Mouse (Mus musculus) stomach, embryonic 15.5 days (tissue): ENCODE data around the gene Dpysl4. TPM values are rescaled to one million over a fixed set of nuclear protein-coding genes. Genes with fewer than 3 reads are reported as not detected.

Source experiments
- ATAC-seq: fragments of 200-750 bp; cut with Nextera tagmentation; 2 replicates; pipeline ENCODE4 v1.8.0; 2017; ENCODE audit warnings: low read depth, moderate number of reproducible peaks, moderate TSS enrichment; ENCODE audit not compliant: insufficient read depth, low FRiP score
- H3K27ac ChIP-seq: fragments of 300-500 bp; sonication (generic); 2 replicates; pipeline ENCODE4 v1.5.1; 2015; ENCODE audit warnings: mild to moderate bottlenecking, inconsistent platforms
- H3K27me3 ChIP-seq: fragments of 300-500 bp; sonication (generic); replicated peaks from 2 replicates; pipeline ENCODE4 v1.6.1; 2015; ENCODE audit warnings: inconsistent platforms
- H3K36me3 ChIP-seq: fragments of 300-500 bp; sonication (generic); 2 replicates; pipeline ENCODE4 v1.6.1; 2015; ENCODE audit warnings: inconsistent platforms
- H3K4me1 ChIP-seq: fragments of 300-500 bp; sonication (generic); 2 replicates; pipeline ENCODE4 v1.6.1; 2015; ENCODE audit warnings: inconsistent platforms
- H3K4me2 ChIP-seq: fragments of 300-500 bp; sonication (generic); 2 replicates; pipeline ENCODE4 v1.6.1; 2015; ENCODE audit warnings: mild to moderate bottlenecking, inconsistent platforms
- H3K4me3 ChIP-seq: fragments of 300-500 bp; sonication (generic); replicated peaks from 2 replicates; pipeline ENCODE4 v1.5.1; 2015; ENCODE audit warnings: inconsistent platforms
- H3K9ac ChIP-seq: fragments of 300-500 bp; sonication (generic); 2 replicates; pipeline ENCODE4 v1.6.1; 2015; ENCODE audit warnings: inconsistent platforms
- H3K9me3 ChIP-seq: fragments of 300-500 bp; sonication (generic); 2 replicates; pipeline ENCODE4 v1.6.1; 2016; ENCODE audit warnings: inconsistent platforms
- WGBS: fragments of 180-500 bp; shearing (Covaris S2); methylation state at CpG from one replicate; pipeline ENCODE4 v1.1.7; 2015; 5-methylcytosine and 5-hydroxymethylcytosine counted together
- polyA plus RNA-seq: library from polyadenylated mRNA; unstranded; fragments of >200 nt; fragmentation: Nextera tagmentation; extraction: Ambion mirVana; gene quantifications from 2 replicates; pipeline ENCODE4 v1.2.1, GENCODE M21; 2015

Gene Dpysl4
- polyA plus RNA-seq, 1 experiment from 2014 or later, result 14.3 TPM

DNA sequence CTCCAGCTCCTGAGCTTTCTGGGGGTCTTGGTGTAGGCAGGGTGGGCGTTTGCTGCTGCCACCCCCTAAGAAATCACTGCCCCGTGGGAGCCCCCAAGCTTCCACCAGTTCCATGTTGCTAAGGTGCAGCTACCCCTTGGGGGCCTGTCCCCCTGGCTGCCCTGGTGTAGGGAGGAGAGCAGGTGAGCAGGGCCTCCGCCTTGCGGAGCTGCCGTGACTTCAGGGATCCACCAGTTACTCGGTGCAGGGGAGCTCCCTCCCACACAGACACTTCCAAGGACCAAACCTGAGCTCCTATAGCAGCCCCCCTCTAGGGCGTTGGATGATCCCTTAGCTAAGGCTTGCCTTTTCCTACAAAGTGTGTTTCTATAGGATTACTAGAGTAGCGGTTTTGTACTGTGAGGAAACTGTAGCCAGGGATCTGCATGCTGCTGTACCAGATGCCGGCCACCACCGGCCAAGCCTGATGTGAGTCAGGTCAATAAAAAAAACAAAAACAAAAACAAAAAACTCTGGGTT is 15.5 kb downstream of the Dpysl4 start:
- Histone ChIP-seq H3K9me3 (no peaks in the 10 kb centered on the region), H3K4me3 (no peak overlapping the region), H3K4me1 (no peaks in the 10 kb centered on the region), H3K9ac (no peak overlapping the region), H3K4me2 (no peak overlapping the region), H3K36me3 (no peaks in the 10 kb centered on the region), H3K27ac (no peak overlapping the region), H3K27me3 (no peaks in the 10 kb centered on the region)
- ATAC-seq, result no peak
- WGBS, result 77% methylated on average over 10 of the region's 10 CpGs

DNA sequence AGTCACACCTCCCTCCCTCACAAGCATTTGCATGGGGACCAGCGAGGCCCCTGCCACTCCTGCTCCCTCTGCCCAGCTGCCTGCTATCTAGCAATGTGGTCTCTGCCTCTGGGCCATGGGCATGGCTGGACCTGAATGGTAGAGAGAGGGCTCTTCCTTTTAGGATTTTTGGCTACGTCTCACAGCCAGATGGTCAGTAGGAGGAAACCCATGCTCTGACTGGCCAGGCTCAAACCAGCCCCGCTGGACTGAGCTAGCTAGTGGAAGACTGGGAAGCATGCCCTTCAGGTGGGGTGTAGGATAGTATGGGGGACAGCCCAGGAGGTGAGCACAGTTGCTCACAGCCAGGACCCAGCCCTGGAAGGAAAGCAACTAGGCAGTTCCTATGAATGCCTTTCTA is 16.0 kb downstream of the Dpysl4 start:
- Histone ChIP-seq H3K36me3 (no peaks in the 10 kb centered on the region), H3K4me3 (no peak overlapping the region), H3K27me3 (no peaks in the 10 kb centered on the region), H3K4me1 (no peaks in the 10 kb centered on the region), H3K27ac (no peak overlapping the region), H3K9me3 (no peaks in the 10 kb centered on the region), H3K9ac (no peak overlapping the region), H3K4me2 (no peak overlapping the region)
- 78% methylated on average over 3 of the region's 3 CpGs for WGBS
- ATAC-seq, result no peak

DNA sequence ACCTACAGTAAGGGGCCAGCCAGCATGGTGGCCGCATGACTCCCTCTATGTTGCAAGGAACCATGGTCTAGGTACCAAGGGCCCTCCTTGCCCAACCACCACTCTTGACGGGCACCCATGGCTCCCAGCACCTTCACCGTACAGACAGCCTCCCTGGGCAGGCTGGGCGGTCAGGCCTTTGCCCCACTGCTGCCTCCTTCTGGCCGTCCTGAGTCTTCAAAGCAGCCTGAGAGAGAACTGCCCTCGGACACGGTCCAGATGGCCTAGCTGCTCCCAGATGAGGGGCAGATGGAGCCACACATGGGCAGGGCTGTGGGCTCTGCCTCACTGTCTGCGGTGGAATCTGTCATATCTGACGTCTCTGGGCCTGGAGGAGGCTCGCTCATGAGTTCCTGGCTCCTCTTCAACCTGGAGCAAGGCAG is 18.2 kb downstream of the Dpysl4 start:
- no peaks in the 10 kb centered on the region for H3K4me1 ChIP-seq
- ATAC-seq, result no peak

DNA sequence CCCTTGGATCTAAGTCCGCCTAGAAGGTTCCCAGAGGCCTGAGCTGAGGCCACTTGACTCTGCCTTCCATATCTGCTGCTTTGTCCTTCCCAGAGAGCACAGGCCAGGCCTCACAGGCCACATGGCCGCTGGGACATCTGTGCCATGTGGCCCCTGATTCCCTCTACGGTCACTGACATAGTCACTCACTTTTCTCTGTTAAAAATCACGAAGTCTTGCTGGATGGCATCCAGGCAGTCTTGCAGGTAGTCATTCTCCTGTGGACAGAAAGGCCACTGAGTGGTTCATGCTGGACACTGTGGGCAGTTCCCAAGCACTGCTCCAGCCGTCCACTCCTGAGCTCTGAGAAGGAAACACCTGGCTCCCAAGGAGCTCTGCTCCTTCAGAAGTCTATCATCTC is 19.3 kb downstream of the Dpysl4 start:
- Histone ChIP-seq H3K9ac (no peak overlapping the region), H3K36me3 (no peaks in the 10 kb centered on the region), H3K4me1 (no peaks in the 10 kb centered on the region), H3K27ac (no peak overlapping the region), H3K4me3 (no peak overlapping the region), H3K27me3 (no peaks in the 10 kb centered on the region), H3K9me3 (no peaks in the 10 kb centered on the region), H3K4me2 (no peak overlapping the region)
- no peak for ATAC-seq
- WGBS, result 80% methylated on average over 5 of the region's 5 CpGs

More for the DNA sequence above, 18.2 kb downstream of the Dpysl4 start:
- no peak overlapping the region for H3K9ac ChIP-seq
- no peak overlapping the region for H3K27ac ChIP-seq
- 57% methylated on average over 10 of the region's 10 CpGs for WGBS
- H3K4me3 ChIP-seq, result no peak overlapping the region
- no peaks in the 10 kb centered on the region for H3K36me3 ChIP-seq
- H3K27me3 ChIP-seq, result no peaks in the 10 kb centered on the region
- H3K9me3 ChIP-seq, result no peaks in the 10 kb centered on the region
- H3K4me2 ChIP-seq, result no peak overlapping the region

DNA sequence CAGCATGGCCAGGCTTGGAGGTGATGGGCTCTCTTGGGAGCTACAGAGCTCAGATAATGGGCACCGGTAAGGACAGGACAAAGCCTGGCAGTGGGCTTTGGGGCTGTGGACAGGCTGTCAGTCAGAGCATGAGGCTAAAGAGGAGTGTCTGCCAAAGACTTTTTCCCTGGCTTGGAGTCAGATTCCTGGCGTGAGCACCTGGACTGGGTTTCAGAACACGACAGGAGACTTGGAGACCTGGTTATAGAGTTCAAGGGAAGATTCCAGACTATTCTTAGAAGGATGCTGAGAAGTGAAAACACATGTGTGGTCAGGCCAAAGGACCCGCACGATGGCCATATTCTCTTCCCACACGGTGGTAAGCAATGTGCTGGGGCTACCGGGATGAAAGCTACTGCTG is 19.9 kb downstream of the Dpysl4 start:
- Histone ChIP-seq H3K9me3 (no peaks in the 10 kb centered on the region), H3K4me2 (no peak overlapping the region), H3K9ac (no peak overlapping the region), H3K4me1 (no peaks in the 10 kb centered on the region), H3K36me3 (no peaks in the 10 kb centered on the region), H3K4me3 (no peak overlapping the region), H3K27me3 (no peaks in the 10 kb centered on the region), H3K27ac (no peak overlapping the region)
- ATAC-seq, result no peak
- 85% methylated on average over 7 of the region's 7 CpGs for WGBS

DNA sequence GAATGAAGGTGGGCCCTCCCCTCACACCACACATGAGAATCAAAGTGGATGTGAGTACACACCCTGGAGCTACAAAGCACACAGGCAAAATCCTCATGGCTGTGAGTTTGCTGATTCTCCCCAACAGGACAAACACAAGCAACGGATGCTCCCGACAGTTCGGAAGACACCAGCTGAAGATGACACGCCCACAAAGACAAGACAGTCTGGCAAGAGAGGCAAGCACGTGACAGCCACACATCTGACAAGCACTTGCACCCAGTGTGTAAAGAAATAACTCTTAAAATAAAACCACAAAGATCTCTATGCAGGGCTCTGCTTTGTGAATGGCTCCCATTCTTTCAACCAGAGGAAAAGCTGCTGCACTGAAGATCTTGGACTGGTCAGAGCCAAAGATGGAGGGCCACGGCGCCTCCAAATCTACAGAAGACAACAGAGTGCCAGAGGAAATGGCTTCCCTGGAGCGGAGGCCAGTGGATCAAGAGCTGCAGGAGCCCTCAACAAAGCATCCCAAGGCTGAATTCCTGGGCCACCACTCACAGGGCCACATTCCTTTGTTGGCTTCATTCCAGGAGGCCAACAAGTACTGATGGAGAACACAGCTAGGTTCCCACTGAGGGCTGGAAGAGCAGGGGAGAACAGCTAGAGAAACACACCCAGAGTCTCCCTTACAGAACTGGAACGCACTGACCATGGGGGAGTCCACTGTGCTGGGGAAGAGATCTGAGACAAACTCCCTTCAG is 22.3 kb downstream of the Dpysl4 start:
- no peak for ATAC-seq
- no peaks in the 10 kb centered on the region for H3K36me3 ChIP-seq
- H3K4me3 ChIP-seq, result no peak overlapping the region
- H3K4me1 ChIP-seq, result no peaks in the 10 kb centered on the region
- H3K9me3 ChIP-seq, result no peaks in the 10 kb centered on the region
- 88% methylated on average over 9 of the region's 9 CpGs for WGBS
- H3K27me3 ChIP-seq, result no peaks in the 10 kb centered on the region
- H3K9ac ChIP-seq, result no peak overlapping the region
- no peak overlapping the region for H3K4me2 ChIP-seq
- H3K27ac ChIP-seq, result no peak overlapping the region

DNA sequence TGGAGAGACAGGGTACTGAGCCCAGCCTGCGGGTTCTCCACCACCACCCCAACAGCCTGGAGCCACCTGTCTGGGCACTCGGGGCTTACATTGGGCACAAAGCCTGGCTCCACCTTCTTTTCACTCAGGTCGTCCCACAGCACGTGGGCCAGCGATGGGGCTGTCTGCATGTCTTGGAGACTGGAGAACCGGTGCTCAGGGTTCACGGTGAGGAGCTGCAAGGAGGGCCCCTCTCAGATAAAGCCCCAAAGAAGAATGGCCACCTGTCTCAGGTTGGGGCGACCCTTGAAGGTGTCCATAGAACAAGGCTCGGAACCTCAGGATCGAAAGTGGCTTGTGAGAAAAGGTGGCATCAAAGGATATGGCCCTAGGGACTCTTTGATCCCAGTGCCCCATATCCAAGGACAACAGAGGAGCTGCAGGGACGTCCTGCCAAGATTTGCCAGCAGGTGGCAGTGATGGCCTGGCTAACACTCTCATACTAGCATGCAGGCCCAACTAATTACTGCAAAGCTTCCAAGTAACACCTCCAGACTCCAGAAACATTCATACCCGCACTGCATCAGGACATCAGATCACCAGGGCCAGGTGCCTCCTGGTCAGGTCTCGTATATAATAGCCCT is 33.5 kb downstream of the Dpysl4 start:
- 0 out of 2 replicates have a peak, but pooled peaks have one; percentile 27 for ATAC-seq
- Histone ChIP-seq H3K4me1 (no peaks in the 10 kb centered on the region), H3K4me2 (no peak overlapping the region), H3K9ac (no peak overlapping the region), H3K4me3 (no peak overlapping the region), H3K9me3 (no peaks in the 10 kb centered on the region), H3K27me3 (no peaks in the 10 kb centered on the region), H3K36me3 (no peaks in the 10 kb centered on the region), H3K27ac (no peak overlapping the region)
- 36% methylated on average over 13 of the region's 13 CpGs for WGBS

DNA sequence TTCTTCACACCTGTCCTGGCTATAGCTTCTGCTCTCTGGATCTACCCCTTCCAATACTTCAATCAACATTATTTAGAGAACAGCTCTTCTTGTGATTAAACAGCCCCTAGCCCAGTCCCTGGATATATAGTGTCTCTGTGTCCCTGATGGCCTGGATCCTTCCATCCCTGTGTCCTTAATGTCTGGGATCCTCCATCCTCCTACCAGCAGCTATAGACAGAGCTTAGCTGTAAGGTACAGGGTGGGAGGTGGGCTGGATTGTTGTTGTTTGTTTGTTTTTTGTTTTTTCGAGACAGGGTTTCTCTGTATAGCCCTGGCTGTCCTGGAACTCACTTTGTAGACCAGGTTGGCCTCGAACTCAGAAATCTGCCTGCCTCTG is 34.0 kb downstream of the Dpysl4 start:
- H3K4me3 ChIP-seq, result no peak overlapping the region
- no peak overlapping the region for H3K9ac ChIP-seq
- no peaks in the 10 kb centered on the region for H3K9me3 ChIP-seq
- no peak for ATAC-seq
- H3K36me3 ChIP-seq, result no peaks in the 10 kb centered on the region
- no peak overlapping the region for H3K4me2 ChIP-seq
- WGBS, result 49% methylated on average over 2 of the region's 2 CpGs
- H3K4me1 ChIP-seq, result no peaks in the 10 kb centered on the region
- H3K27me3 ChIP-seq, result no peaks in the 10 kb centered on the region
- no peak overlapping the region for H3K27ac ChIP-seq

DNA sequence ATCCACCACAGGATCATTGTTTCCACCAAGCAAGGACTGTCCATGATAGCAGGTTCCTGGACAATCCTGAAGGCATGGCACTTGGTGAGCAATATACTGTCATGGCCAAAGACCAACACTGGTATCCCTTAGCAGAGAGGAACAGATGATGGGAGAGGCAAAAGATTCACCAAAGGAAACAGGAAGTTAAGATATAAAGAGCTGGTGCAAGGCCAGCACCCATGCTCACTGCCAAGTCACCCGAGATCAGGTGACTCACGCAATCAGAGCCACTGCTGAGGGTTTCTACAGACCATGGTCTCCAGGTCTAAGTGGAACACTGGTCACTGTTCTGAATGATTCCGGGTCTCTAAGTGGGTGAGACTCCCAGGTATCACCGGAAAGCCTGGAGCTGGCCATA is 40.1 kb downstream of the Dpysl4 start:
- Histone ChIP-seq H3K4me3 (no peak overlapping the region), H3K27me3 (no peaks in the 10 kb centered on the region), H3K36me3 (no peaks in the 10 kb centered on the region), H3K27ac (no peak overlapping the region), H3K4me1 (0 out of 2 replicates have a peak, but pooled peaks cover 3% of the 10 kb centered on the region), H3K9ac (no peak overlapping the region), H3K4me2 (no peak overlapping the region), H3K9me3 (no peaks in the 10 kb centered on the region)
- 79% methylated on average over 4 of the region's 4 CpGs for WGBS
- no peak for ATAC-seq

DNA sequence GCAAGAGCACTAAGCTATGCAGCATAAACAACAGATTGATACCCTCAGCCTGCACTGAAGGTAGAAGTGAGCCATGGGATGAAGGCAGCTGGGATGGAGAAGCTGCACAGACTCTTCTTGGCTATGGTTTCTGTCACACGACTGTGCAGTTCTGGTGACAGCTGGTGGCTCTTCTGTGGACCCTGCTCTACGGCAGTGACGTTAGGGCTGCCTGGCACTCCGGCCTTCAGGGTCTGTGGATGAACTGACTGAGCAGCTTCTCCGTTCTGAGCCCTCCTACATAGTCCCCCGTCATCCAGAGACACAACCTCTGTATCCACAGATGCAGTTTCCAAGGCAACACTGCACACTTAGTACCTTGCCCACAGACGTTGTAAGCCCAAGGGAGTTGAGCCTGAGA is 40.7 kb downstream of the Dpysl4 start:
- H3K27me3 ChIP-seq, result no peaks in the 10 kb centered on the region
- 74% methylated on average over 7 of the region's 7 CpGs for WGBS

DNA sequence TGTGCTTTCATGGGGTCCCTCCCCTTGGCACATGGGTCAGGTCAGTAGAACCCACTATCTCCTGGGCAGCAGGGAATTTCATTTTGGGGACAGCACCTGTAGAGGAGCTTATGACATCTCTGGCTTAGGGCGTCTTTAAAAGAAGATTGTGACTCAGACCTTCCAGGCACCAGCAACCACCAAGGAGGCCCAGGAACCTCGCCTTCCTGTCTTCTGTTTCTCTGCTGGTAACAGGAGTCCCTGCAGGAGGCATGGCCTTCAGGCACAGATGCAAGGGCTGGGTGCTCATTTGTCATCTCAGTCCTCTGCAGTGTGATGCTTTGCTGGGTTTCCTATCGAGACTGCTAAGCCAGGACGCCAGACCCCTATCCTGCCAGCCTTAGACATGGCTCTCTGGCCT is 43.2 kb downstream of the Dpysl4 start:
- no peak overlapping the region for H3K4me2 ChIP-seq
- no peaks in the 10 kb centered on the region for H3K36me3 ChIP-seq
- no peaks in the 10 kb centered on the region for H3K9me3 ChIP-seq
- no peak overlapping the region for H3K27ac ChIP-seq
- no peak overlapping the region for H3K4me3 ChIP-seq
- ATAC-seq, result no peak
- H3K4me1 ChIP-seq, result 0 out of 2 replicates have a peak, but pooled peaks cover 3% of the 10 kb centered on the region
- 69% methylated on average over 4 of the region's 4 CpGs for WGBS
- no peaks in the 10 kb centered on the region for H3K27me3 ChIP-seq
- no peak overlapping the region for H3K9ac ChIP-seq

More for the DNA sequence above, 40.7 kb downstream of the Dpysl4 start:
- H3K4me2 ChIP-seq, result no peak overlapping the region
- no peaks in the 10 kb centered on the region for H3K36me3 ChIP-seq
- H3K4me1 ChIP-seq, result 0 out of 2 replicates have a peak, but pooled peaks cover 3% of the 10 kb centered on the region
- H3K4me3 ChIP-seq, result no peak overlapping the region
- no peak overlapping the region for H3K27ac ChIP-seq
- no peak overlapping the region for H3K9ac ChIP-seq
- no peak for ATAC-seq
- no peaks in the 10 kb centered on the region for H3K9me3 ChIP-seq

DNA sequence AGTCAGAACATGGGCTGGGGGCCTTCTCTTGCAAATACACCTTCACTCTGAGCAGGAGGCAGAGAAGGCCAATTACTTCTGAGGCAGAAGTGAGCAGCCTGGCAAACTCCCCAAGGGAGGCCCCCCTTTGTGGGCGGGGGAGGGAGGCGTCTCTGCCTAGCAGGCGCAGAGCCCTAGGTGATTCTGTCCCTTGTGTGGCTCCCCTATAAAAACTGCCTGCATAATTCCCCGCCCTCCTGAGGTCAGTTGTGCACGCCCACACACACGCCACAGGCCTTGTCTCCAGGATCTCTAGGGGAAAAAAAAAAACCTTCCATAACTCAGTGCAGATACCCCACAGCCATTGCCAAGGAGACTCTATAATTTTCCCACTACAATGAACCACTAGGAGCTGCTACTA is 44.6 kb downstream of the Dpysl4 start:
- ATAC-seq, result no peak

More for the DNA sequence above, 44.6 kb downstream of the Dpysl4 start:
- H3K9me3 ChIP-seq, result no peaks in the 10 kb centered on the region
- H3K36me3 ChIP-seq, result no peaks in the 10 kb centered on the region
- 45% methylated on average over 6 of the region's 6 CpGs for WGBS
- H3K4me1 ChIP-seq, result 0 out of 2 replicates have a peak, but pooled peaks cover 3% of the 10 kb centered on the region
- no peaks in the 10 kb centered on the region for H3K27me3 ChIP-seq
- no peak overlapping the region for H3K27ac ChIP-seq
- no peak overlapping the region for H3K9ac ChIP-seq
- H3K4me2 ChIP-seq, result no peak overlapping the region
- no peak overlapping the region for H3K4me3 ChIP-seq
